Mouse (Mus musculus) liver, adult 2 months (tissue): ENCODE data around the gene Rtn4ip1. TPM values are rescaled to one million over a fixed set of nuclear protein-coding genes. Genes with fewer than 3 reads are reported as not detected.

Source experiments
- DNase-seq: peaks from one replicate; pipeline ENCODE4 v3.0.0-alpha.2; 2011; ENCODE audit warnings: low read depth, low spot score; ENCODE audit errors: extremely low read depth
- H3K27ac ChIP-seq: fragments of 200-500 bp; replicated peaks from 2 replicates; pipeline ENCODE4 v1.5.1; 2012; ENCODE audit warnings: low read depth, mild to moderate bottlenecking, control low read depth, inconsistent platforms, low read length; ENCODE audit not compliant: insufficient read depth
- H3K27me3 ChIP-seq: fragments of 200-500 bp; 2 replicates; pipeline ENCODE4 v1.6.1; 2012; ENCODE audit warnings: mild to moderate bottlenecking, moderate library complexity, low read length, inconsistent platforms; ENCODE audit not compliant: control insufficient read depth, insufficient read depth
- H3K36me3 ChIP-seq: fragments of 200-500 bp; 2 replicates; pipeline ENCODE4 v1.6.1; 2012; ENCODE audit warnings: low read length, inconsistent platforms; ENCODE audit not compliant: control insufficient read depth, insufficient read depth
- H3K4me1 ChIP-seq: fragments of 200-500 bp; 2 replicates; pipeline ENCODE4 v1.6.1; 2011; ENCODE audit warnings: low read length; ENCODE audit not compliant: control insufficient read depth, insufficient read depth
- H3K4me3 ChIP-seq: fragments of 200-500 bp; 2 replicates; pipeline ENCODE4 v1.5.1; 2011; ENCODE audit warnings: low read depth, mild to moderate bottlenecking, control low read depth, low read length, moderate library complexity; ENCODE audit not compliant: insufficient read depth
- H3K79me2 ChIP-seq: fragments of 200-500 bp; 2 replicates; pipeline ENCODE4 v1.6.1; 2012; ENCODE audit warnings: inconsistent platforms, mild to moderate bottlenecking, low read length, moderate library complexity; ENCODE audit not compliant: control insufficient read depth, insufficient read depth
- H3K9ac ChIP-seq: fragments of 200-500 bp; 2 replicates; pipeline ENCODE4 v1.6.1; 2012; ENCODE audit warnings: low read depth, mild to moderate bottlenecking, control low read depth, inconsistent platforms, low read length
- CTCF ChIP-seq: fragments of 200-500 bp; IDR thresholded peaks from 2 replicates; pipeline ENCODE4 v1.5.1; 2011; ENCODE audit warnings: low read depth, low read length, control low read depth
- POLR2A ChIP-seq: fragments of 200-500 bp; IDR thresholded peaks from 2 replicates; pipeline ENCODE4 v1.6.1; 2011; ENCODE audit warnings: low read length, control low read depth; ENCODE audit not compliant: insufficient read depth; ENCODE audit errors: extremely low read depth
- WGBS: fragments of 180-500 bp; shearing (Covaris S2); methylation state at CpG from one replicate; pipeline ENCODE4 v1.1.7; 2018; 5-methylcytosine and 5-hydroxymethylcytosine counted together
- polyA plus RNA-seq: library from polyadenylated mRNA; depleted of rRNA; stranded (reverse); fragments of >200 nt; gene quantifications from 2 replicates; pipeline ENCODE4 v1.2.3, GENCODE M21; 2012
- total RNA-seq: library from RNA; depleted of rRNA; stranded (reverse); fragments of >200 nt; gene quantifications from 2 replicates; pipeline ENCODE4 v1.2.3, GENCODE M21; 2014

Rtn4ip1 gene
- total and polyA plus RNA-seq, 2 experiments = 12.8 to 13.8 TPM

DNA sequence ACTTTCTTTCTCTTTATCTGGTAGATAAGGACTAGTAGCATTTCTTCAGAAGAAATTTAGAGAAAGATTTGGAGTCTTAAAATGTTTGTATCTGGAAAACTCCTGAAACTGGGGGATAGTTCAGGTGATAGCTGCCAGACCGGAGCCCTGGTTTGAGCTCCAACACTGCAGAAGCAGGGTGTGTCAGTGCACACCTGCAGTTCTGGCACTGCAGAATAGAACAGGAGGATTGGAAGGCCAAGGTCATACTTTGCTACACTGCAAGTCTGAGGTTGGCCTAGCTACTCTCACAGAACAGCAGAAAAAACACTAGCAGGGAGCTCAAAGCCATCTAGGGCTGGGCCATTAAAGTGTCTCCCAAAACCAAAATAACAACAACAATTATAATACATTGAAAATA, 3.0 kb downstream of the Rtn4ip1 start:
- H3K27ac ChIP-seq = no peak overlapping the region
- DNase-seq = peak; percentile 16
- H3K36me3 ChIP-seq = no peaks in the 10 kb centered on the region
- H3K4me3 ChIP-seq = no peak overlapping the region
- H3K9ac ChIP-seq = no peak overlapping the region
- H3K27me3 ChIP-seq = no peaks in the 10 kb centered on the region
- 57% methylated on average over 1 of the region's 1 CpGs for WGBS
- no peaks in the 10 kb centered on the region for H3K79me2 ChIP-seq
- H3K4me1 ChIP-seq = peaks cover 3% of the 10 kb centered on the region; the same call in 1 of the 2 replicates
- TF ChIP-seq CTCF = no peak
- no peak for TF ChIP-seq POLR2A

DNA sequence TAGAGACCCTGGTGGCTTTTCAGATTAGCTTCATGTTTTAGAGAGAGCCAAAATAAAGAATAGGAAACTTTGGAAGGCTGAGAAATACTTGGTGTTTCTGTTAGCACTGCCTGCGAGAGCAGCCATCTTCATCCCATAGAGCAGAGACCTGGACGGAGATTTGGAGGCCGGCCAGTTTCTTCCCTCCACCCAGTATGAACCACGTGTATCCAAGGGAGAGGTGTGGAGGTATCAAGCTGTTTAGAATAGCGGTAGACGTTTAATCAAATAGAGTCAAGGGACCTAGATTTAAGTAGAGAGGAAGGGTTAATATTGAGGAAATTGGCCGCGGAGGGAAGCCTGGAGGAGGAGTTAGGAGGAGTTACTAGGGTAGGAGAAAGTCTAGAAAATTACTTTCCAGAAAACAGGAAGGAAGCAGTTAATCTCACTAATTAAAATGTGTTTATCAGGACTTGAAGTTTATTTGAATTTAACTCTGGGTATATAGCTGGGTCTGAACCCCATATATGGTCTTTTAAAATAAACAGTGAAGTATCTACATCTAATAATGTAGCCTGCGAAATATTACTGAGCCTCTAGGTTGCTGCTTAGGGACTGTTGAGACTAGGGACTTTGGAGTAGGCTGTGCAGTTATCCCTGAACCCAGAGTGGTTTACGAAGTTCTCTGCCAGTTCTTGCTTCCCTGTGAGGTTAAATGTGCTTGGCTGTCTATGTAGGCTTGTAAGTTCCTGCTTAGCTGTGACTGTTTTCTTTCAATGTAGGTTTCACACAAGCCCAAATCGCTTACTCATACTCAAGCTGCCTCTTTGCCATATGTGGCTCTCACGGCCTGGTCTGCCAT, 8.6 kb downstream of the Rtn4ip1 start:
- 79% methylated on average over 12 of the region's 12 CpGs for WGBS
- no peaks in the 10 kb centered on the region for H3K27me3 ChIP-seq
- no peak overlapping the region for H3K9ac ChIP-seq
- H3K36me3 ChIP-seq = peaks cover 13% of the 10 kb centered on the region
- DNase-seq = no peak
- H3K27ac ChIP-seq = no peak overlapping the region
- TF ChIP-seq CTCF (no peak), POLR2A (no peak)
- H3K79me2 ChIP-seq = no peaks in the 10 kb centered on the region
- no peak overlapping the region for H3K4me3 ChIP-seq
- H3K4me1 ChIP-seq = no peaks in the 10 kb centered on the region

DNA sequence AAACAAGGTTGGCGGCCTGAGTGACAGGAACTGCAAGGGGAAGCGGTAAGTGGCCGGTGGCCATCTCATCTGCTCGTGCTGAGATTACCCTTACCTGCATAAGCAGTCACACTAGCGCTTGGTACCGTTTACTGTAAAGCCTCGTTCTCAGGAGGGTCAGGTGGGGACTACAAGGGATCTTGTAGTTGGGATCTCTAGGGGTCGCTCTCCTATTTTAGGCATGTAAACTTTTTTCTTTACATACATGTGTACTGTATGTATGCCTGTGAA, 9.2 kb downstream of the Rtn4ip1 start:
- no peaks in the 10 kb centered on the region for H3K4me1 ChIP-seq
- DNase-seq = no peak
- no peak overlapping the region for H3K9ac ChIP-seq
- no peak overlapping the region for H3K27ac ChIP-seq
- 87% methylated on average over 8 of the region's 8 CpGs for WGBS
- H3K36me3 ChIP-seq = peaks cover 13% of the 10 kb centered on the region
- H3K4me3 ChIP-seq = no peak overlapping the region
- TF ChIP-seq CTCF (no peak), POLR2A (no peak)
- H3K79me2 ChIP-seq = no peaks in the 10 kb centered on the region
- no peaks in the 10 kb centered on the region for H3K27me3 ChIP-seq

DNA sequence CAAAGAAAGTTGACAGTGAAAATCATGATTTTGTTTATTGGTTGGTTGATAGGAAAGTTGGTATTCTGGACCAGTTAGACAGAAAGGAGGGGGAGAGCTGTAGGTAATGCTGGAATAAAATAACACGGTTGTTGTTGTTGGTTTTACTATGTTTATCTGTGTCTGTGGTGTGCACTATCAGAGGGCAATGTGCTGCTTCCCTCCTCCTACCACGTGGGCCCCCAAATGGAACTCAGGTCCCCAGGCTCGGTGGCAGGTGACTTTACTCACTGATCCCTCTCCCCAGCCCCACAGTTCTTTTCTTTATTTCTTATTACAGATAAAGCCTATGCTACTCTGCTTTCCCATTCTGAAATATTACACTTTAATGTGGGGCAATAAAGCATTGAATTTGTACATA, 10.6 kb downstream of the Rtn4ip1 start:
- 82% methylated on average over 3 of the region's 3 CpGs for WGBS
- TF ChIP-seq CTCF = no peak
- TF ChIP-seq POLR2A = no peak

DNA sequence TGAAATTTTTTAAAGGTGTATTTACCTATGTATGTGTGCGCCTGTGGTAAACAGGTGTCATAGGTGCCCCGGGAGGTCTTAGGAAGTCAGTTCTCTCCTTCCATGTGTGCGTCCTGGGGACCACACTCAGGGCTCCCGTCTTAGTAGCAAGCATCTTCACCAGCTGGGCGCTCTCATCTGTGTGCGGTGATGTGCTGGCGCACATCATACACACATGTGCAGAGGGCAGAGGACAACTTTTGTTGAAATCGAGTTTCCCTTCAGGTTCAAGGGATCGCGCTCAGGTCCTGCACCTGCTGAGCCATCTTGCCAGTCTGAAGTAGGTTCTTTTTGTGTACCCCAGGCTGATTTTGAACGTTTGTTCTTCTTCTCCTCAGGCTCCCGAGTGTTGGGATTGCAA, 14.6 kb downstream of the Rtn4ip1 start:
- no peak overlapping the region for H3K27ac ChIP-seq
- H3K4me1 ChIP-seq = no peaks in the 10 kb centered on the region
- H3K79me2 ChIP-seq = no peaks in the 10 kb centered on the region
- H3K36me3 ChIP-seq = peaks cover 8% of the 10 kb centered on the region
- H3K27me3 ChIP-seq = no peaks in the 10 kb centered on the region
- TF ChIP-seq POLR2A (no peak), CTCF (no peak)
- no peak for DNase-seq
- 88% methylated on average over 12 of the region's 12 CpGs for WGBS
- H3K9ac ChIP-seq = no peak overlapping the region
- H3K4me3 ChIP-seq = no peak overlapping the region

More for the DNA sequence above, 10.6 kb downstream of the Rtn4ip1 start:
- no peak for DNase-seq
- Histone ChIP-seq H3K36me3 (peaks cover 13% of the 10 kb centered on the region), H3K27ac (no peak overlapping the region), H3K79me2 (no peaks in the 10 kb centered on the region), H3K9ac (no peak overlapping the region), H3K4me1 (no peaks in the 10 kb centered on the region), H3K27me3 (no peaks in the 10 kb centered on the region), H3K4me3 (no peak overlapping the region)

DNA sequence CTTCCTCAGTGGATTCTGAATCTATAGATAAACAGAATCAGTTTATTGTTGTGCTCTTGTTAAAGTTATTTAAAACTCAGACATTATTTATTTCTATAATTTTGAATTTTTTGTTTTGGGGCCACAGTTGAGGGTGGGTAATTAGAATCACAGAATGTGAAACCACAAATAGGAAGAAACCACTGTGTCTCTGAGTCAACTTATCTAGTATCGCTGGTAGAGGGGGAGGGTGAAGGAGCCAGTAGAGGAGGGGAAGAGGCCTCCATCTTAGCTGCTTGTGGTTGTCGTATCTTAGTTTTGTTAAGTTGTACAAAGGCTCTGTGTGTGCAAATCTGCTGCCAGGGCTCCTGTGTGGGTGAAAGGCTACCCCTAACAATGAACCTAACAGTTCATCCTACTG, 15.1 kb downstream of the Rtn4ip1 start:
- Histone ChIP-seq H3K4me1 (no peaks in the 10 kb centered on the region), H3K27me3 (no peaks in the 10 kb centered on the region), H3K36me3 (peaks cover 7% of the 10 kb centered on the region), H3K9ac (no peak overlapping the region), H3K27ac (no peak overlapping the region), H3K79me2 (no peaks in the 10 kb centered on the region), H3K4me3 (no peak overlapping the region)
- 82% methylated on average over 2 of the region's 2 CpGs for WGBS
- no peak for DNase-seq
- TF ChIP-seq CTCF = no peak
- TF ChIP-seq POLR2A = no peak
